In the genomic region with DNA sequence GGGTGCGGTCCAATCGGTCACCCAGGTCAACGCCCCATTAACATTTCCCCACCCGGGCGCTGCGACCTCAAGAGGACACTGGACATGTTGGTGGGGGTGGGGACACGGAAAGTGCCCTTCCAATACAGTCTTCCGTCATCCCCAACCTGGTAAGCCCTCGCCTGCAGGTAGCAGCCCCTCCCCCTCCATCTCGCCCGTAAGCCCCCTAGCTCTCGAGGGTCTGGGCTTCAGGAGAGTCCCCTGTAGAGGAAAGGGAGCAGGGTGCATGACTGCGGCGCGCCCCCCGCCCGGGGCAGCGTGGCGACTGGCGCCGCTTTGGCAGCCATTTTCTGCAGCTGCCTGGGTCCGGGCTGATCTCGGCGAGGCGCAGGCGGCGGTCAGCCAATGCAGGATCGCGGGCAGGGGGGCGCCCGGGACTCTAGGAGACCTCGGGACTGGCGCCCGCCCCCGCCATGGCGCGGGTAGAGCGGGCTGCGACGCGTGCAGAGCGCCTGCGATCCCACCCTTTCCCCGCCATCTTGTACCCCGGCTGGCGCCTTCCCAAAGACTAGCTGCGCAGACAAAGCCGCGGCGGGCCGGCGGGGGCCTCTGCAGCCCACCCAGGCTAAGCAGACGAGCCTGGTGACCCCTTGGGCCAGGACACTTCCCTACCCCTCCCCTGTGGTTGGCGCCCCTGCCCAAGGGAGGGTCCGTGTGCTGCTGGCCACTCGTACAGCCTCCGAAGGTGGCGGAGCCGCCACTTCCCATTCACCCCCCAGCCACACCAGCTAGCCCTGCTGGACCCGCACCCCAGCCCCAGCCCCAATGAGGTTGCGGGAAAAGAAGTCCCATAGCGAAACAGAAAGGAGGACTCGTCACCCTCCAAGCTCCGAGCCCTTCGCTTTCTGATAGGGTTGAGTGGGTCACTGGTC, we compare ENCODE assay signal across 8 mouse cellular contexts. TPM values are rescaled to one million over a fixed set of nuclear protein-coding genes. Genes with fewer than 3 reads are reported as not detected.
DNase-seq lines count a peak whose midpoint lies in the region; ATAC-seq and TF ChIP-seq lines count a peak whose summit lies in the region.

No protein-coding gene starts in this region.

- TF ChIP-seq CTCF in intestine, postnatal 0 days (IDR thresholded peaks at IDR 0.05; ENCODE audit: low read depth) = no peak

- peak overlapping the region; percentile 96 for H3K4me2 ChIP-seq in forebrain, embryonic 16.5 days (ENCODE audit: low read length)
- H3K4me2 ChIP-seq in intestine, postnatal 0 days (replicated peaks; ENCODE audit: low read depth) = peak overlapping the region; percentile 91
- peak overlapping the region; percentile 100 for H3K4me2 ChIP-seq in stomach, embryonic 14.5 days (replicated peaks; ENCODE audit: low read depth, low read length)

- peak overlapping the region; percentile 92 for H3K9ac ChIP-seq in forebrain, embryonic 16.5 days (replicated peaks; ENCODE audit: low read depth, low read length)
- H3K9ac ChIP-seq in intestine, postnatal 0 days (ENCODE audit: low read depth, low read length) = peak overlapping the region; percentile 65
- peak overlapping the region; percentile 92 for H3K9ac ChIP-seq in stomach, embryonic 14.5 days (replicated peaks; ENCODE audit: low read depth, low read length)

- WGBS in forebrain, embryonic 16.5 days = 1% methylated on average over 65 of the region's 65 CpGs
- WGBS in intestine, postnatal 0 days = 1% methylated on average over 64 of the region's 65 CpGs
- under 1% methylated on average over 63 of the region's 65 CpGs for WGBS in stomach, embryonic 14.5 days

- H3K27ac ChIP-seq in forebrain, embryonic 16.5 days (ENCODE audit: low read length) = peak overlapping the region; percentile 79
- H3K27ac ChIP-seq in intestine, postnatal 0 days (ENCODE audit: low read depth, low read length) = peak overlapping the region; percentile 61
- H3K27ac ChIP-seq in stomach, embryonic 14.5 days (ENCODE audit: low read length) = peak overlapping the region; percentile 69

- intact Hi-C loops in left cerebral cortex, postnatal 4 days (cut with DNase I) = loop anchor here (10.0 kb wide), 1 partner anchor 138 kb away; no protein-coding TSS in a partner anchor

- peaks cover 40% of the 10 kb centered on the region for H3K27me3 ChIP-seq in forebrain, embryonic 16.5 days (replicated peaks; ENCODE audit: control insufficient read depth, insufficient read depth, low read length)
- H3K27me3 ChIP-seq in intestine, postnatal 0 days (replicated peaks; ENCODE audit: control insufficient read depth, insufficient read depth, low read length) = peaks cover 75% of the 10 kb centered on the region
- peaks cover 63% of the 10 kb centered on the region for H3K27me3 ChIP-seq in stomach, embryonic 14.5 days (ENCODE audit: control insufficient read depth, insufficient read depth, low read length)

- H3K4me3 ChIP-seq in forebrain, embryonic 16.5 days (replicated peaks; ENCODE audit: low read length) = peak overlapping the region; percentile 53
- peak overlapping the region; percentile 49 for H3K4me3 ChIP-seq in intestine, postnatal 0 days (ENCODE audit: low read depth, low read length)
- peak overlapping the region; percentile 60 for H3K4me3 ChIP-seq in stomach, embryonic 14.5 days (ENCODE audit: low read depth, low read length)

- DNase-seq in left cerebral cortex, postnatal 4 days = peak; percentile 72
- DNase-seq in left cerebral cortex, adult 18-20 months (ENCODE audit: low spot score in 2 of 2) = no peak
- peak; percentile 49 to 62 for DNase-seq in adrenal gland, postnatal 36 days
- DNase-seq in lung, postnatal 4 days = peak; percentile 70 to 76
- no peak for DNase-seq in spleen, postnatal 36 days (ENCODE audit: low spot score in 2 of 2)

- H3K36me3 ChIP-seq in forebrain, embryonic 16.5 days (ENCODE audit: control insufficient read depth, insufficient read depth) = no peaks in the 10 kb centered on the region
- H3K36me3 ChIP-seq in intestine, postnatal 0 days (ENCODE audit: control insufficient read depth, insufficient read depth) = no peaks in the 10 kb centered on the region
- no peaks in the 10 kb centered on the region for H3K36me3 ChIP-seq in stomach, embryonic 14.5 days (ENCODE audit: control insufficient read depth, insufficient read depth, low read length)

- 0 out of 2 replicates have a peak, but pooled peaks have one; percentile 1 for ATAC-seq in forebrain, embryonic 16.5 days
- no peak; the same call in 1 of the 2 replicates for ATAC-seq in intestine, postnatal 0 days
- ATAC-seq in stomach, embryonic 14.5 days (ENCODE audit: insufficient number of reproducible peaks, insufficient read depth, low FRiP score, low read depth) = 0 out of 2 replicates have a peak, but pooled peaks have one; percentile 1

- H3K4me1 ChIP-seq in forebrain, embryonic 16.5 days (replicated peaks; ENCODE audit: control insufficient read depth, insufficient read depth, low read length) = peaks cover 52% of the 10 kb centered on the region
- peaks cover 36% of the 10 kb centered on the region for H3K4me1 ChIP-seq in intestine, postnatal 0 days (replicated peaks; ENCODE audit: control insufficient read depth, insufficient read depth, low read length)
- H3K4me1 ChIP-seq in stomach, embryonic 14.5 days (ENCODE audit: control insufficient read depth, insufficient read depth, low read length) = peaks cover 23% of the 10 kb centered on the region

- no peaks in the 10 kb centered on the region for H3K9me3 ChIP-seq in forebrain, embryonic 16.5 days (ENCODE audit: control insufficient read depth, low read length)
- no peaks in the 10 kb centered on the region for H3K9me3 ChIP-seq in intestine, postnatal 0 days (ENCODE audit: control insufficient read depth)
- H3K9me3 ChIP-seq in stomach, embryonic 14.5 days (ENCODE audit: control insufficient read depth, low read depth, low read length) = no peaks in the 10 kb centered on the region

RNA-seq across cellular contexts. Expression of a gene that starts 15.8 kb away (rescaled TPM):
- 10 to 100 TPM; 13.0 to 15.6 TPM for total RNA-seq in left cerebral cortex, postnatal 4 days (2021)
- total RNA-seq in left cerebral cortex, adult 18-20 months (2021) = 10 to 100 TPM in 1 of 2 experiments, 1 to 10 TPM in 1; 8.3 to 13.3 TPM
- total RNA-seq in adrenal gland, postnatal 36 days (2021) = 10 to 100 TPM; 21.4 to 21.5 TPM
- polyA plus RNA-seq in forebrain, embryonic 16.5 days (2015; fragmentation: Nextera tagmentation; extraction: Ambion mirVana) = 12.3 and 13.4 TPM in 2 replicates
- polyA plus RNA-seq in intestine, postnatal 0 days (2015; fragmentation: Nextera tagmentation; extraction: Ambion mirVana) = 6.4 and 6.6 TPM in 2 replicates
- 6.2 and 8.5 TPM in 2 replicates for polyA plus RNA-seq in stomach, embryonic 14.5 days (2014; fragmentation: Nextera tagmentation; extraction: Ambion mirVana)

RNA-seq across cellular contexts. Expression of a gene that starts 29.5 kb away (rescaled TPM):
- 10 to 100 TPM; 40.8 to 45.2 TPM for total RNA-seq in left cerebral cortex, postnatal 4 days (2021)
- 10 to 100 TPM; 46.0 to 49.9 TPM for total RNA-seq in left cerebral cortex, adult 18-20 months (2021)
- 100 to 1,000 TPM; 200 to 332 TPM for total RNA-seq in adrenal gland, postnatal 36 days (2021)
- 18.1 and 18.5 TPM in 2 replicates for polyA plus RNA-seq in forebrain, embryonic 16.5 days (2015; fragmentation: Nextera tagmentation; extraction: Ambion mirVana)
- polyA plus RNA-seq in intestine, postnatal 0 days (2015; fragmentation: Nextera tagmentation; extraction: Ambion mirVana) = 6.5 and 7.6 TPM in 2 replicates
- polyA plus RNA-seq in stomach, embryonic 14.5 days (2014; fragmentation: Nextera tagmentation; extraction: Ambion mirVana) = 7.0 and 8.2 TPM in 2 replicates

RNA-seq across cellular contexts. Expression of a gene that starts 33.8 kb away (rescaled TPM):
- total RNA-seq in left cerebral cortex, postnatal 4 days (2021) = 1 to 10 TPM; 6.8 to 7.4 TPM
- 1 to 10 TPM; 1.8 to 2.2 TPM for total RNA-seq in left cerebral cortex, adult 18-20 months (2021)
- 1 to 10 TPM; 7.6 to 7.7 TPM for total RNA-seq in adrenal gland, postnatal 36 days (2021)
- 24.9 and 26.7 TPM in 2 replicates for polyA plus RNA-seq in forebrain, embryonic 16.5 days (2015; fragmentation: Nextera tagmentation; extraction: Ambion mirVana)
- polyA plus RNA-seq in intestine, postnatal 0 days (2015; fragmentation: Nextera tagmentation; extraction: Ambion mirVana) = 4.9 TPM in 2 replicates
- 24.9 and 25.9 TPM in 2 replicates for polyA plus RNA-seq in stomach, embryonic 14.5 days (2014; fragmentation: Nextera tagmentation; extraction: Ambion mirVana)

Comparison
In these comparisons a context has a peak if more than half of its experiments do, and no peak if none do; other contexts are left out.
1. DNase-seq: peak in left cerebral cortex, postnatal 4 days (single experiment), adrenal gland, postnatal 36 days (2 of 2) and lung, postnatal 4 days (2 of 2); none in left cerebral cortex, adult 18-20 months (0 of 2) and spleen, postnatal 36 days (0 of 2).
2. Peak in every context shown above with its lines, with median percentiles within 50 percentile points of each other: H3K27ac ChIP-seq, H3K4me2 ChIP-seq, H3K4me3 ChIP-seq and H3K9ac ChIP-seq.